Comparison of ENCODE assay signal across 29 mouse cellular contexts in genomic region chr2:12887015-12887414, GRCm38 (mm10). TPM values are rescaled to one million over a fixed set of nuclear protein-coding genes. Genes with fewer than 3 reads are reported as not detected.
A peak's percentile ranks its signal among the peaks of the same experiment; 100 is the strongest.
DNase-seq lines count a peak whose midpoint lies in the region; ATAC-seq and TF ChIP-seq lines count a peak whose summit lies in the region.
"Had no signal": no experiment of that assay in that cellular context is flagged by ENCODE, and none has a peak within 500 bp of the region (broad histone marks: within the 10 kb centered on the region; RNA-seq: fewer than 3 reads in every experiment).

No protein-coding gene starts in this region.

- no peaks in the 10 kb centered on the region for H3K36me3 ChIP-seq in forebrain, postnatal 0 days (ENCODE audit: insufficient read depth)
- no peaks in the 10 kb centered on the region for H3K36me3 ChIP-seq in forebrain, embryonic 15.5 days
- H3K36me3 ChIP-seq in midbrain, embryonic 11.5 days (ENCODE audit: control insufficient read depth, insufficient read depth, low read length), result no peaks in the 10 kb centered on the region
- H3K36me3 ChIP-seq in midbrain, embryonic 16.5 days (ENCODE audit: control insufficient read depth, insufficient read depth, low read length), result no peaks in the 10 kb centered on the region
- H3K36me3 ChIP-seq in neural tube, embryonic 12.5 days, result no peaks in the 10 kb centered on the region
- no peaks in the 10 kb centered on the region for H3K36me3 ChIP-seq in neural tube, embryonic 15.5 days
- H3K36me3 ChIP-seq: heart, embryonic 10.5 days; heart, embryonic 15.5 days; hindbrain, embryonic 12.5 days; limb, embryonic 13.5 days; liver, embryonic 13.5 days had no signal

- 0 out of 2 replicates have a peak, but pooled peaks have one; percentile 48 for ATAC-seq in forebrain, postnatal 0 days
- ATAC-seq in forebrain, embryonic 15.5 days (replicated peaks), result no peak
- peak; percentile 85 for ATAC-seq in midbrain, embryonic 11.5 days (ENCODE audit: low FRiP score)
- no peak for ATAC-seq in midbrain, embryonic 16.5 days
- ATAC-seq in neural tube, embryonic 12.5 days (ENCODE audit: low FRiP score, low read depth), result 0 out of 2 replicates have a peak, but pooled peaks have one; percentile 48
- no peak for ATAC-seq in neural tube, embryonic 15.5 days (ENCODE audit: low FRiP score)
- ATAC-seq: CD4-positive, CD25-positive, alpha-beta regulatory T cell, adult 4 months; forebrain, embryonic 13.5 days; inflammation-experienced regulatory T-cells, adult 6 months; lung, postnatal 0 days had no signal

- H3K27ac ChIP-seq in forebrain, postnatal 0 days (ENCODE audit: low read depth, low read length), result no peak overlapping the region
- H3K27ac ChIP-seq in forebrain, embryonic 15.5 days (replicated peaks), result no peak overlapping the region
- H3K27ac ChIP-seq in midbrain, embryonic 11.5 days (ENCODE audit: low read depth, low read length), result no peak overlapping the region
- H3K27ac ChIP-seq in midbrain, embryonic 16.5 days (ENCODE audit: low read length), result no peak overlapping the region
- no peak overlapping the region for H3K27ac ChIP-seq in neural tube, embryonic 12.5 days
- no peak overlapping the region for H3K27ac ChIP-seq in neural tube, embryonic 15.5 days (replicated peaks)
- H3K27ac ChIP-seq: forebrain, embryonic 13.5 days; heart, embryonic 10.5 days; heart, embryonic 15.5 days; hindbrain, embryonic 12.5 days; limb, embryonic 13.5 days; liver, embryonic 13.5 days had no signal

- no peaks in the 10 kb centered on the region for H3K4me1 ChIP-seq in forebrain, postnatal 0 days (ENCODE audit: insufficient read depth)
- H3K4me1 ChIP-seq in forebrain, embryonic 15.5 days, result peaks cover 16% of the 10 kb centered on the region
- no peaks in the 10 kb centered on the region for H3K4me1 ChIP-seq in midbrain, embryonic 11.5 days (ENCODE audit: control insufficient read depth, insufficient read depth, low read length)
- H3K4me1 ChIP-seq in midbrain, embryonic 16.5 days (ENCODE audit: control insufficient read depth, insufficient read depth, low read length), result no peaks in the 10 kb centered on the region
- no peaks in the 10 kb centered on the region for H3K4me1 ChIP-seq in neural tube, embryonic 12.5 days
- H3K4me1 ChIP-seq in neural tube, embryonic 15.5 days, result no peaks in the 10 kb centered on the region
- H3K4me1 ChIP-seq: heart, embryonic 10.5 days; heart, embryonic 15.5 days; hindbrain, embryonic 12.5 days; limb, embryonic 13.5 days; liver, embryonic 13.5 days had no signal

- TF ChIP-seq CTCF in forebrain, postnatal 0 days (IDR thresholded peaks at IDR 0.05; ENCODE audit: low read depth), result no peak

- no peak overlapping the region for H3K4me3 ChIP-seq in forebrain, postnatal 0 days (ENCODE audit: low read depth, low read length)
- no peak overlapping the region for H3K4me3 ChIP-seq in forebrain, embryonic 15.5 days
- H3K4me3 ChIP-seq in midbrain, embryonic 11.5 days (ENCODE audit: low read depth, low read length), result no peak overlapping the region
- H3K4me3 ChIP-seq in midbrain, embryonic 16.5 days (ENCODE audit: low read depth, low read length), result no peak overlapping the region
- no peak overlapping the region for H3K4me3 ChIP-seq in neural tube, embryonic 12.5 days
- no peak overlapping the region for H3K4me3 ChIP-seq in neural tube, embryonic 15.5 days (replicated peaks)
- H3K4me3 ChIP-seq: forebrain, embryonic 13.5 days; heart, embryonic 10.5 days; heart, embryonic 15.5 days; hindbrain, embryonic 12.5 days; limb, embryonic 13.5 days; liver, embryonic 13.5 days; megakaryocyte, embryonic 14.5 days had no signal

- no peak for DNase-seq in forebrain, postnatal 0 days
- DNase-seq in midbrain, embryonic 11.5 days (ENCODE audit: low spot score, missing footprints), result no peak
- DNase-seq in mesoderm, embryonic 11.5 days (ENCODE audit: low read depth, low spot score), result peak; percentile 37
- DNase-seq: adrenal gland, postnatal 25 days; cerebellum, adult 2 months; cerebellum, postnatal 14 days; gastrocnemius, postnatal 25 days; heart, adult 11 months; kidney, adult 11 months; kidney, postnatal 25 days; liver, embryonic 13.5 days; lung, adult 18-20 months; lung, postnatal 4 days; right cerebral cortex, adult 18-20 months; spleen, adult 18-20 months; thymus, postnatal 25 days had no signal

- no peaks in the 10 kb centered on the region for H3K27me3 ChIP-seq in forebrain, postnatal 0 days (ENCODE audit: insufficient read depth, low read length)
- no peaks in the 10 kb centered on the region for H3K27me3 ChIP-seq in forebrain, embryonic 15.5 days
- H3K27me3 ChIP-seq in midbrain, embryonic 11.5 days (ENCODE audit: control insufficient read depth, insufficient read depth, low read length), result no peaks in the 10 kb centered on the region
- no peaks in the 10 kb centered on the region for H3K27me3 ChIP-seq in midbrain, embryonic 16.5 days (ENCODE audit: control insufficient read depth, insufficient read depth, low read depth, low read length)
- H3K27me3 ChIP-seq in neural tube, embryonic 12.5 days (replicated peaks), result no peaks in the 10 kb centered on the region
- H3K27me3 ChIP-seq in neural tube, embryonic 15.5 days (replicated peaks), result no peaks in the 10 kb centered on the region
- H3K27me3 ChIP-seq: forebrain, embryonic 13.5 days; heart, embryonic 15.5 days; hindbrain, embryonic 12.5 days; limb, embryonic 13.5 days; liver, embryonic 13.5 days; megakaryocyte, embryonic 14.5 days had no signal

- WGBS in forebrain, postnatal 0 days, result 42% methylated on average over 2 of the region's 2 CpGs
- WGBS in forebrain, embryonic 15.5 days, result 56% methylated on average over 2 of the region's 2 CpGs
- 71% methylated on average over 2 of the region's 2 CpGs for WGBS in midbrain, embryonic 11.5 days
- 63% methylated on average over 2 of the region's 2 CpGs for WGBS in midbrain, embryonic 16.5 days
- WGBS in neural tube, embryonic 12.5 days, result 54% methylated on average over 2 of the region's 2 CpGs
- 47% methylated on average over 2 of the region's 2 CpGs for WGBS in neural tube, embryonic 15.5 days

- H3K9ac ChIP-seq in forebrain, postnatal 0 days, result no peak overlapping the region
- H3K9ac ChIP-seq in forebrain, embryonic 15.5 days (replicated peaks), result no peak overlapping the region
- H3K9ac ChIP-seq in midbrain, embryonic 11.5 days (ENCODE audit: low read length), result no peak overlapping the region
- H3K9ac ChIP-seq in midbrain, embryonic 16.5 days (ENCODE audit: low read depth, low read length), result no peak overlapping the region
- no peak overlapping the region for H3K9ac ChIP-seq in neural tube, embryonic 12.5 days
- no peak overlapping the region for H3K9ac ChIP-seq in neural tube, embryonic 15.5 days (replicated peaks)
- H3K9ac ChIP-seq: forebrain, embryonic 13.5 days; heart, embryonic 15.5 days; hindbrain, embryonic 12.5 days; limb, embryonic 13.5 days; liver, embryonic 13.5 days had no signal

- no peak overlapping the region for H3K4me2 ChIP-seq in forebrain, postnatal 0 days (ENCODE audit: low read depth)
- H3K4me2 ChIP-seq in forebrain, embryonic 15.5 days (replicated peaks), result no peak overlapping the region
- no peak overlapping the region for H3K4me2 ChIP-seq in midbrain, embryonic 11.5 days
- H3K4me2 ChIP-seq in midbrain, embryonic 16.5 days (ENCODE audit: low read length), result no peak overlapping the region
- H3K4me2 ChIP-seq in neural tube, embryonic 12.5 days (replicated peaks), result no peak overlapping the region
- H3K4me2 ChIP-seq in neural tube, embryonic 15.5 days, result no peak overlapping the region
- H3K4me2 ChIP-seq: forebrain, embryonic 13.5 days; heart, embryonic 15.5 days; hindbrain, embryonic 12.5 days; limb, embryonic 13.5 days; liver, embryonic 13.5 days had no signal

- H3K9me3 ChIP-seq in forebrain, postnatal 0 days (ENCODE audit: low read length), result no peaks in the 10 kb centered on the region
- H3K9me3 ChIP-seq in forebrain, embryonic 15.5 days, result no peaks in the 10 kb centered on the region
- no peaks in the 10 kb centered on the region for H3K9me3 ChIP-seq in midbrain, embryonic 11.5 days (ENCODE audit: control insufficient read depth, low read length)
- no peaks in the 10 kb centered on the region for H3K9me3 ChIP-seq in midbrain, embryonic 16.5 days (replicated peaks; ENCODE audit: control insufficient read depth, low read length, poor library complexity, severe bottlenecking)
- no peaks in the 10 kb centered on the region for H3K9me3 ChIP-seq in neural tube, embryonic 12.5 days
- no peaks in the 10 kb centered on the region for H3K9me3 ChIP-seq in neural tube, embryonic 15.5 days (replicated peaks)
- H3K9me3 ChIP-seq: forebrain, embryonic 13.5 days; heart, embryonic 10.5 days; heart, embryonic 15.5 days; hindbrain, embryonic 12.5 days; limb, embryonic 13.5 days; liver, embryonic 13.5 days; megakaryocyte, embryonic 14.5 days had no signal

RNA-seq across cellular contexts. Expression of gene Pter, which starts 36.8 kb away (rescaled TPM):
- 3.6 and 4.6 TPM in 2 replicates for total RNA-seq in forebrain, postnatal 0 days (2014; rRNA removed)
- 3.8 and 5.4 TPM in 2 replicates for polyA plus RNA-seq in forebrain, postnatal 0 days (2015; fragmentation: Nextera tagmentation; extraction: Ambion mirVana)
- polyA plus RNA-seq in forebrain, embryonic 15.5 days (2015; fragmentation: Nextera tagmentation; extraction: Ambion mirVana), result 5.7 and 7.1 TPM in 2 replicates
- polyA plus RNA-seq in midbrain, embryonic 11.5 days (2014; fragmentation: Nextera tagmentation; extraction: Ambion mirVana), result 10.3 and 11.1 TPM in 2 replicates
- 3.4 and 5.0 TPM in 2 replicates for polyA plus RNA-seq in midbrain, embryonic 16.5 days (2015; fragmentation: Nextera tagmentation; extraction: Ambion mirVana)
- polyA plus RNA-seq in neural tube, embryonic 12.5 days (2016; fragmentation: Nextera tagmentation; extraction: Ambion mirVana), result 6.8 and 8.0 TPM in 2 replicates
- 6.6 and 10.0 TPM in 2 replicates for polyA plus RNA-seq in neural tube, embryonic 15.5 days (2015; fragmentation: Nextera tagmentation; extraction: Ambion mirVana)

Comparison
In these comparisons a context has a peak if more than half of its experiments do, and no peak if none do; other contexts are left out.
1. ATAC-seq: peak in forebrain, postnatal 0 days (single experiment), midbrain, embryonic 11.5 days (single experiment) and neural tube, embryonic 12.5 days (single experiment); none in forebrain, embryonic 15.5 days (single experiment), midbrain, embryonic 16.5 days (single experiment) and neural tube, embryonic 15.5 days (single experiment).